Mouse (Mus musculus) gastrocnemius, postnatal 10 days (tissue): Measurements from ENCODE around the gene Pdlim4. TPM values are rescaled to one million over a fixed set of nuclear protein-coding genes. Genes with fewer than 3 reads are reported as not detected.
"Not testable (repeated sequence)": the region's sequence is repeated elsewhere in the genome, so short reads cannot be mapped to it uniquely, and the experiment has no call there.

ENCODE experiments used
- DNase-seq: peaks from one replicate; pipeline ENCODE4 v3.0.0; 2021; ENCODE audit warnings: mixed read lengths
- total RNA-seq, 2 experiments: library from RNA; stranded (reverse); gene quantifications; 2 replicates each; pipeline ENCODE4 v1.2.3; 2021

Pdlim4 gene
- total RNA-seq, 2 experiments from 2014 or later: 26.0 to 37.9 TPM

DNA sequence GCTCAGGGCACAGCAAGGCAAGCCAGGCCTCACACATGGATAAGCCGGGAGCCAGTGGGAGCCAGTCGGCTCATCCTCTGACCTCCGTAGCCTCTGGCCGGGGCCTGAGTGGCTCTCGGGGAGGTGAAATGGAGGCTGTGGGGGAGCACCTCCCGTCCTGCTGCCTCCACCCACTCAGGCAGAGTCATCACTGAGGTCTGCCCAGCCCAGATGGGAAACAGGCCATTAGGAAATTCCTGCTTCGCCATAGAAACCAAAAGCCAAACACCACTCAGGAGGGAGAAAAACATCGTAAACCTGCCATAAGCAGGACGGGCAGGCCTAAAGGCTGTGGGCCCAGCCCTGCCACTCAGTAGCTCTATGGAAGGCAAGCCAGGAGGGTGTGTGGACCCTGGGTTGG lies 8.5 kb downstream of the Pdlim4 start:
- DNase-seq: no peak

DNA sequence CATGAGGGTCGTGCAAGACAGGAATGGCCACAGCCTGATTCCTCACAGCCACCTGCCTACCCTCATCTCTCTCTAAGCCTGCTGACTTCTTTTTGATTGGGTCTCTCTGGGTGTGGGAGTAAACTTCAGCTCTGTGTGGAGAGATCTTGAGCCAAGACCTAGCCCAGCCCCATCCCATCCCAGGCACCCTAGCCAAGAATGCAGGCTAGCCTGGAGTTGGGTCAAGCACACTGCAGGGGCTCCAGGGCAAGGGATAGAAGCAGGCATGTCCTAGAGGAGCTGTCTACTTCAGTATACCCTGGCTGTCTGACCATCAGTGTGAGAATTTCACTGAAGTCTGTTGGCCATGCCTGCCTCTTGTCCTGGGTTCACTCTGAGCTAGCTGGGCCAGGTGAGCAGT lies 9.3 kb downstream of the Pdlim4 start:
- DNase-seq: no peak

DNA sequence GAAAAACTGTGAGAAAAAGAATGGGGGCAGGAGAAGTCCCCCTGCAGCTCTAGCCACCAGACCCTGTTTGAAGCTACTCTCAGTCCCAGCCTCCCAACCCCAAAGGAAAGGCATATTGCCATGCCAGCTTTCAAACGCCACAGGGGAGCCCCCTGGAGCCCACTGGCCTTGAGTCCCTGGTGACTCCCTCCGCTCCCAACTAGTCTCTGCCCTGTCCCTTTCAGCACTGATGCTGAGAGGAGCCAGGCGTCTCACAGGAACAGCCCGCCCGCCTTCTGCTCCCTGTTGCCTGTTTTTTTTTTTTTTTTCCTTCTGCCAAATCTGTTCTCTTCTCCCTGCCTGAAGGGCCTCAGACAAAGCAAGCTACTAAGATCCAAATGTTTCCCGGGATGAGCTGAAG lies 10.2 kb downstream of the Pdlim4 start:
- no peak for DNase-seq

- DNase-seq: no peak
Observed at GRCm38 (mm10) chr11:54058056-54058617, 10.7 kb downstream of the Pdlim4 start.

DNA sequence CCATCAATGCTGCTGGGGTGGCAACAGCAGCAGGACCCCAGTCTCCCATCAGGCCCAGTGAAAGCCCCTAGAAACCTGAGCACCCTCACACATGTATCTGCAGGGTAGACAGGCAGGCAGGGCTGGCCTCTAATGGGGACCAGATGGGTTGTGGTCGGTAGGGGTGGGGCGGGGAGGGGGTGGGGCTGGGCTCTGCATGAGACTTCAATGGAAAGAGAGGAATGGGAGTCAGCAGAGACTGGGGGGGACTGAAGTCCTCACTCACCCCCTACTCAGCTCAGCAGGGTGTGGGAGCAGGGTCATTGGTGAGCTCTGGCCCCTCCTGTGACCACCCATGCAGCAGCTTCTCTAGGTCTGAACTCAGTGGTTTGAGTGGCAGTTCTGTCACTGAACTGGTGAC lies 11.4 kb downstream of the Pdlim4 start:
- no peak for DNase-seq

- no peak for DNase-seq
Observed at GRCm38 (mm10) chr11:54056132-54056531, 12.7 kb downstream of the Pdlim4 start.

DNA sequence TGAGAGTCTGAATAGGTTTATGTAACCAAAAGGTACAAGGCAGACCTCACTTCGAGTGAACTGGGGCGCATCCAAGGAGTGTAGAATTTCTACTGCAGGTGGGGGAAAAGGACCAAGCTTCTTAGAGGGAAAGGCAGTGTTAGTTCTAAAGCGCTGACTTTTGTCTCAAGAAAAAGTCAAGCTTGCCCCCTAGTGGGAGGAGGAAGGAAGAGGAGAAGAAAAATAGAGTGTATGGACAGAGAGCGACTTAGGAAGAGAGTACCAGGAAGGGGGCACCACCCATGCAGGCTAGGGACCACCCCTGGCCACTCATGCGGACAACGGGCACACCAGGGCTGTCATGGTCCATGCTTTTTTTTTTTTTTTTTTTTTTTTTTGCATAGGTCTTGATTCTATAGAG lies 14.6 kb downstream of the Pdlim4 start:
- no peak for DNase-seq

GRCm38 (mm10) chr11:54053090-54053489 lies 15.7 kb downstream of the Pdlim4 start:
- DNase-seq: no peak

DNA sequence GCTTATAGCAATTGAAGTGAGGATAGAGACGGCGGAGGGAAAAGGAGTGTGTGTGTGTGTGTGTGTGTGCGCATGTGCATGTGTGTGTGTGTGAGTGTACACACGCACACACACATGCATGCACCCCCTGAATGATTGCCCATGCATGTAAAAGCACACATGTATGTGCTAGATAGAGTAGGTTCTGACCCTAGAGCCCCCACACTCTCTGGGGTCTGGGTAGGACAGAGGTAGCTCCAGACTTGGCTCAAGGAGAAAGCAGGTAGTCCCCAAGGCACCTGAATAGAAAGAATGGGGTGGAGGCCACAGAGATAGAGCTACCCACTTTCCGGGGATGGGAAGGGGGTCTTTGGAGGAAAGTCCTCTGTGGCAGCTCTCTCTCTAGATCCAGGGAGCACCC lies 16.7 kb downstream of the Pdlim4 start:
- DNase-seq: no peak

DNA sequence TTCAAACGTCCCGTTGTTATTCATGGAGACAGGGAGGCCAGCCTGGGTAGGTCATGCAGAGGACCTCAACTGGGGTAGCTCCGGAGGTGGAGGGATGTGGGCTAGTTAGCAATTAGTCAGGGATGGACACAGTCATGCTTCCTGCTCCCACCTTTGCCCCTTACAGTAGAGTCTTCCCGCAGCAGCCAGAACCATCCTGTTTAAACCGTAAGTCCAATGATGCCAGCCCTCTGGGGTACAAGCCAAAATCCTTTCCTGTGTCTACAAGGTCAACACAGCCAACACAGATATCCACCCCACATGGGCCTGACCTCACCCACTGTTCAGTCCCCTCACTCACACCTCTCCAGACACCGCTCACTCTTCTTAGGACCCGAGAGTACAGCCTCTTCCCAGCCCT lies 17.7 kb downstream of the Pdlim4 start:
- DNase-seq: no peak

- DNase-seq: no peak
Observed at GRCm38 (mm10) chr11:54050205-54050604, 18.6 kb downstream of the Pdlim4 start.

- no peak for DNase-seq
Observed at GRCm38 (mm10) chr11:54040676-54041075, 28.1 kb downstream of the Pdlim4 start.

DNA sequence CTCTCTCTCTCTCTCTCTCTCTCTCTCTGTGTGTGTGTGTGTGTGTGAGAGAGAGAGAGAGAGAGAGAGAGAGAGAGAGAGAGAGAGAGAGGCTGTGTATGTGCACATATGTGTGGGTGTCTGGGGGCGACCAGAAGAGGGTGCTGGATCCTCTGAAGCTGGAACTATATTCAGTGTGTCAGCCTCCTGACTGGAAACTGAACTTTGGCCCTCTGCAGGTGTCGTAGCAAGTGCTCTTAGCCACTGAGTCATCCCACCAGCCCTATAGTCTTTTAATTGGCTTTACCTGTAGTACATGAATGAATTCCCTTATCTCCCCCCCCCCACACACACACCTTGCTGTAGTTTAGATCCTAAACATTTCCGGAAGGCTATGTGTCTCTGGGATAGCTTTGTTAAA lies 35.9 kb downstream of the Pdlim4 start:
- not testable (repeated sequence) for DNase-seq

DNA sequence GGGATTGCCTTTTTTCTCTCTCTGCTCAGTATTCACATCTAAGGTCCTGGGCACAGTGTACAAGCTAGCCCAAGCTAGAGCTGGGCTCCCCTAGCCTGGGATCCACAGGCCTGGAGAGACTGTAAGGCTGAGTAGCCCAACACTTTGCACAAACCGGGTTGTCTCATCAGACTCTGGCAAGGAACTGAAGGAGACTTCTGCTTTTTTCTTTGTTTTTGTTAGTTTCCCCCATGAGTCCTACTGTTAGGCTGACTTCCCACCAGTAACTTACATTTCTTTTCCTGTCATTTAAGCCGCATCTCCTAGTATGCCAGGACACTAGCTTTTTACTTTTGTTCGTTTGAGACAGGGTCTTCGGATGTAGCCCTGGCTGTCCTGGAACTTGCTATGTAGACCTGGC lies 39.8 kb downstream of the Pdlim4 start:
- no peak for DNase-seq

DNA sequence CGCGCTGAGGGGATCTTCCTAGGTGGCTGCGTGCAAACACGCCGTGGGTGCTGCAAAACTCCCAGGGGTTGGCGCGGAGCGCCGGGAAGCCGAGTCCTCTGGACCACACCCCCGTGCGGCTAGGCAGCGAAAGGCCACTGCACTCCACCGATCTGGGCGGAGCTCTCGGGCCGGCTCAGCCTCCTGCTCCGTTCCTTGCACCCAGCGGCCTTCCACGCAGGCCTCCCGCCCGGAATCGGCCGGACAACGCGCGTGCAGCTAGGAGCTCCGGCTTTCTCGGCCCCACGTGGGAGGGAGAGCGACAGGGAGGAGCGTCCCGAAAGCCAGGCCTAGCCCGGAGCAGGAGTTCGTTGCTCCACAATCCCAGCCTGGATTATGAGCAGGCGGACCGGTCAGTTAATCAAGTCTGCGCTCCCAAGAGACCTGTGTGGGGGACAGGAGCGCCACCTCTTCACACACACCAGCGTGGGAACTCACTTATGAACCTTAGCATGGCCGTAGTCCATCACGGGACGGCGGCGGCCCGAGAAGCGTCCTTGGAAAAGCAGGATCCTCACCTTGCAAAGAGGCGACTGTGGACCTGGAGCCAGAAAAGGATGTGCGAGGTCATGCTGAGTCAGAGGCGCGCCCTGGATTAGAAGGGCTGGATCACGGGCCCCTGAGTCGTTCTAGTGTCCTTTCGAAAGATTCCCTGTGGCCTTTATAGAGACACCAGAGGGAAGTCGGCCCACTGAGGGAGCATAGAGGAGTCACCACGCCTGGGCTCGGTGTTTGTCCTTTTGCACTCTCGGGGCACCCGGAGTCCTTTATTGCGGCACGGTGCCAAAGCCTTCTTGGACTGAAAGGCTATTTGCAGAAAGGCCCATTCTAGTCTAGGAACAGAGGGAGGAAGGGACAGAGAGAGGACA lies 40.5 kb downstream of the Pdlim4 start, which contains the start of gene Slc22a4:
TSS of gene Slc22a4 (minus strand) at position 47 of the 908 bp plus-strand sequence.
- DNase-seq: peak; percentile 74

GRCm38 (mm10) chr11:54027131-54028043 lies 41.4 kb downstream of the Pdlim4 start:
- DNase-seq: no peak

DNA sequence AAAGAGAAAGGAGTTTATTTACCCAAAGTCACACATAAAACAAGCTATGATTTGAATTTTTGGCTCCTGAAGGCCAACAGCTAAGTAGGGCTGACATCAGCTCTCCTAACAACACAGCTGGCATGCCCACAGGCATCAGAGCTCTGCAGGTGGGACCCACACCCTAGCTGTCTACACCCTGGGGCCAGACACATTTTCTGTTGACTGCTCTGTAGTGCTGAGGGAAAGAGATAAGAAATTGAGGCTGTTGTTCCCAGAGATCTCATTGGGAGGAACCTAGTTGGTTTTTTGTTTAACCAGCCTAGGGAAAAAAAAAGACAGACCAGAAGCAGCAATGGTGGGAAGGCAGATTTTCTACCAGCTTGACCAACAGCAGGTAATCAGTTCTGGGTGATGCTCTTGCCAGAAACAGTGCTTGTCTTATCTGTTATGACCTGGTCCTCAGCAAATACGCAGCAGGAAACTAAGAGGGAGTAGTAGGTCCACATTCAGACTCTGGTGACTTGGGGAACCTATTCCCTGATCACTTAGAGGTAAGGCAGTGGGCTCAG lies 42.2 kb downstream of the Pdlim4 start:
- DNase-seq: no peak

- no peak for DNase-seq
Observed at GRCm38 (mm10) chr11:54021396-54022093, 47.3 kb downstream of the Pdlim4 start.

GRCm38 (mm10) chr11:54018893-54019732 lies 49.7 kb downstream of the Pdlim4 start:
- no peak for DNase-seq

DNA sequence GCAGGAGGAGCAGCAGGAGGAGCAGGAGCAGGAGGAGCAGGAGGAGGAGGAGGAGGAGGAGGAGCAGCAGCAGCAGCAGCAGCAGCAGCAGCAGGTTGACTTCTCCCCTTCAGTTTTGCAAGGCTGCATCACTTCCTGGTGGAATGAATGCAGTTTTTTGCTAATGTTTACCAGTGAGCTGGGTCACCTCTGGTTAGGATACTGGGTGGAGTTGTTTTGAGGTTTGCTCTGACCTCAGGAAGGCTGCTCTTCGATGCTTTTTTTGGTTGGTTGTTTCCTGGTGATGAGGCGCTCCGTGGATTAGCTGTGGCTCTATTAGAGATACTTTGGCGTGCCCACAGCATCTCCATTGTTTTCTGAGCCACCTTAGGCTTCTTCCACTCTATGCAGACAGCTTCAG lies 51.2 kb downstream of the Pdlim4 start:
- no peak for DNase-seq

DNA sequence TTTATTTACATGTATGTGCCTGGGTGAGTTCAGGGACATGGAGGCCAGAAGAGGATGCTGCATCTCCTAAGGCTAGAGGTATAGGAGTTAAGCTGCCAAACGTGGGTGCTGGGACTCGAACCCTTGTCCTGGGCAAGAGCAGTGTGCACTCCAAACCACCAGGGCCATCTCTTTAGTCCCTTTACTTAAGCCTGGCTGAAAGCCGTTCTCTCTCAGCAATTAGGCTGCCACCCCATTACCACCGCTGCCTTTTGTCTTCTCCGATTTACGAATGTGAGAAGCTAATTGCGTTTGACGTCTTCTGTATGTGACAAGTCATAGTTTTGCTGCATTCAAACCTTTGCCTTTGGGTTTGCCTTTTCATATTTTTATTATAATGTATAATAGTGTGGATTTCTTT lies 52.8 kb downstream of the Pdlim4 start:
- DNase-seq: no peak
